Mouse (Mus musculus): ENCODE results near the gene Capzb. TPM values are rescaled to one million over a fixed set of nuclear protein-coding genes. Genes with fewer than 3 reads are reported as not detected.

Capzb gene
- total and polyA plus RNA-seq, 2 experiments from 2014 or later: 108 to 309 TPM

DNA sequence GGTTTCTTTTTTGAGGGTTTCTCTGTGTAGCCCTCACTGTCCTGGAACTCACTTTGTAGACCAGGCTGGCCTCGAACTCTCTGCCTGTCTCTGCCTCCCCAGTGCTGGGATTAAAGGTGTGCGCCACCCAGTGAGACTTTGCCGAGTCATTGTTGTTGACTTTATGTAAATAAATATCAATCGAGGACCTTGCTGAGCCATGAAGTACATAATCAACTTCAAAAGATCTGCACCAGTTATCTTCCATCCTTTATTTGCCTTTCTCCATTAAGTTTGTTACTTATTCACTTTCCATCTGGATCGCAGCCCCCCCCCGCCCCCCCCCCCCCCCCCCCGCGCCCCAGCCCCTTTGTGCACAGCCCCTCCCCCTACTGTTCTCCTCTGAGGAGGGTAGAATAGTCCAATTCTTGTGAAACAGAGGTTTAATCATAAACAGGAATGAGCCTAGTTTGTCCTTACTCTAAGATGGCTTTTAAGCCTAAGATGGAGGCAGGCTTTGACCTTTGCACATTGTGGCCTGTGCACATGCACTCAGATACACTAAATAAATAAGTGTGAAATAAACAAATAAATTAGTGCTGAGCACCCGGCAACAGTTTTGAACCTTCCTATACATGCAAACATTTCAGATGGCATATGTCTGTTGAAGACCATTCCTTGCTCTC lies 142.1 kb downstream of the Capzb start:
- Histone ChIP-seq H3K36me3 (ENCODE audit: insufficient read depth, low read length) (no peaks in the 10 kb centered on the region), H3K4me3 (ENCODE audit: low read depth, low read length) (no peak overlapping the region), H3K4me2 (ENCODE audit: low read depth, low read length, poor library complexity, severe bottlenecking) (no peak overlapping the region), H3K9ac (replicated peaks; ENCODE audit: low read length, poor library complexity, severe bottlenecking) (no peak overlapping the region), H3K4me1 (ENCODE audit: insufficient read depth, low read length) (no peaks in the 10 kb centered on the region), H3K9me3 (ENCODE audit: low read length) (no peaks in the 10 kb centered on the region), H3K27me3 (ENCODE audit: insufficient read depth, low read length) (peaks cover 5% of the 10 kb centered on the region; the same call in 1 of the 2 replicates), H3K27ac (ENCODE audit: low read depth, low read length) (no peak overlapping the region)
- DNase-seq (ENCODE audit: low spot score) (no peak), ATAC-seq (ENCODE audit: low FRiP score) (no peak)
- no peak for TF ChIP-seq CTCF (IDR thresholded peaks at IDR 0.05)
- 81% methylated on average over 6 of the region's 9 CpGs for WGBS

GRCm38 (mm10) chr4:139335507-139335906 lies 142.8 kb downstream of the Capzb start:
- Histone ChIP-seq H3K27me3 (ENCODE audit: insufficient read depth, low read length) (peaks cover 5% of the 10 kb centered on the region; the same call in 1 of the 2 replicates), H3K9me3 (ENCODE audit: low read length) (no peaks in the 10 kb centered on the region), H3K27ac (ENCODE audit: low read depth, low read length) (no peak overlapping the region), H3K4me1 (ENCODE audit: insufficient read depth, low read length) (no peaks in the 10 kb centered on the region), H3K4me3 (ENCODE audit: low read depth, low read length) (no peak overlapping the region), H3K4me2 (ENCODE audit: low read depth, low read length, poor library complexity, severe bottlenecking) (no peak overlapping the region), H3K36me3 (ENCODE audit: insufficient read depth, low read length) (no peaks in the 10 kb centered on the region), H3K9ac (replicated peaks; ENCODE audit: low read length, poor library complexity, severe bottlenecking) (no peak overlapping the region)
- WGBS: 68% methylated on average over 7 of the region's 7 CpGs
- DNase-seq (ENCODE audit: low spot score) (no peak), ATAC-seq (ENCODE audit: low FRiP score) (no peak)
- no peak for TF ChIP-seq CTCF (IDR thresholded peaks at IDR 0.05)

DNA sequence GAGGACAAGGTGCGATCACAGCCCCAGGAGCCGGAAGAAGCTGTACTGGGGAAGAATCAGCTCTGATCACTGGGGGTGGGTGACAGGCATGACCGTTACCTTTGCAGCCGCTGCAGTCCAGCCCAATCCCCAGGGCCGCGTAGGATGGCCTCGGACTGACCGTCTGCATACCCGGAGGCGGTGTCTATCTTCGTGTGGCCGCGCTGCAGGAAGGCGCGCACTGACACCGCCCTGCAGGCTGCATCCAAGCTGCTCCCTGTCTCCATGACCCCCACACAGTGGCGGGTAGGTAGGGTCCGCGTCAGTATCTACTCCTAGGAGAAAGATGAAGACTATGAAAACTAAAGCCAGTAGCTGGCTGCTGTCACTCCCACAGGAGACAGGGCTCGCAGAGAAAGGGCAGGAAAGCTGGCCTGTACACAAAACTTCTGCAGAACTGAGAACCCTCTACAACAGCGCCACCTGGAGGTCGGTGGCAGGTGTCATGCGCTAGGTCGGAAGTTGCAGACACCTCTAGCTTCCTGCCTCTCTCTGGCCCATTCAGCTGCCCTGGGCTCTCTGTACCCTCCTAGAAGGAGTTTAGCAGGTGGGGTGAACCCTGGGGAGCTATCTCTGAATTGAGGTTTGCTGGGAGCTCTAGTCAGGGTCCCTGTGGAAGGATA lies 144.3 kb downstream of the Capzb start:
- ATAC-seq (ENCODE audit: low FRiP score) (no peak), DNase-seq (ENCODE audit: low spot score) (peak; percentile 74)
- H3K27ac ChIP-seq (ENCODE audit: low read depth, low read length): no peak overlapping the region
- peak overlapping the region; percentile 29; the same call in 1 of the 2 replicates for H3K4me2 ChIP-seq (ENCODE audit: low read depth, low read length, poor library complexity, severe bottlenecking)
- H3K4me1 ChIP-seq (ENCODE audit: insufficient read depth, low read length): no peaks in the 10 kb centered on the region
- H3K27me3 ChIP-seq (ENCODE audit: insufficient read depth, low read length): peaks cover 5% of the 10 kb centered on the region; the same call in 1 of the 2 replicates
- peak; percentile 82 for TF ChIP-seq CTCF (IDR thresholded peaks at IDR 0.05)
- H3K36me3 ChIP-seq (ENCODE audit: insufficient read depth, low read length): no peaks in the 10 kb centered on the region
- H3K4me3 ChIP-seq (ENCODE audit: low read depth, low read length): no peak overlapping the region
- H3K9me3 ChIP-seq (ENCODE audit: low read length): no peaks in the 10 kb centered on the region
- H3K9ac ChIP-seq (replicated peaks; ENCODE audit: low read length, poor library complexity, severe bottlenecking): no peak overlapping the region
- 26% methylated on average over 24 of the region's 24 CpGs for WGBS

DNA sequence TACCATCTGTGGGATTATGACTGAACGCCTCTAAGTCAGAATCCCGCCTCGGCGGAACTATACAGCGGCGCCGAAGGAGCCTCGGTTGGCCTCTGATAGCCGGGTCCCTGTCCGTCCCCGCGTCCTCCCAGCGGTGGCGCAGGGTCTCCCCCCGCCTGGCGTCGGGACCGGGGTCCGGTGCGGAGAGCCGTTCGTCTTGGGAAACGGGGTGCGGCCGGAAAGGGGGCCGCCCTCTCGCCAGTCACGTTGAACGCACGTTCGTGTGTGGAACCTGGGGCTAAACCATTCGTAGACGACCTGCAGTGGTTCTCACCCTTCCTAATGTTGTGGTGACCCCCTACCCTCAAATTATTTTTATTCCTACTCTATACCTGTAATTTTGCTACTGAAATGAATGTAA lies 145.4 kb downstream of the Capzb start:
- Histone ChIP-seq H3K27ac (ENCODE audit: low read depth, low read length) (no peak overlapping the region), H3K4me1 (ENCODE audit: insufficient read depth, low read length) (no peaks in the 10 kb centered on the region), H3K4me3 (ENCODE audit: low read depth, low read length) (no peak overlapping the region), H3K9ac (replicated peaks; ENCODE audit: low read length, poor library complexity, severe bottlenecking) (no peak overlapping the region), H3K36me3 (ENCODE audit: insufficient read depth, low read length) (no peaks in the 10 kb centered on the region), H3K27me3 (ENCODE audit: insufficient read depth, low read length) (peaks cover 5% of the 10 kb centered on the region; the same call in 1 of the 2 replicates), H3K4me2 (ENCODE audit: low read depth, low read length, poor library complexity, severe bottlenecking) (no peak overlapping the region), H3K9me3 (ENCODE audit: low read length) (no peaks in the 10 kb centered on the region)
- no peak for TF ChIP-seq CTCF (IDR thresholded peaks at IDR 0.05)
- no peak for ATAC-seq (ENCODE audit: low FRiP score)
- no peak for DNase-seq (ENCODE audit: low spot score)
- 59% methylated on average over 33 of the region's 33 CpGs for WGBS

GRCm38 (mm10) chr4:139340835-139341234 lies 148.1 kb downstream of the Capzb start:
- Histone ChIP-seq H3K27me3 (ENCODE audit: insufficient read depth, low read length) (peaks cover 5% of the 10 kb centered on the region; the same call in 1 of the 2 replicates), H3K4me2 (ENCODE audit: low read depth, low read length, poor library complexity, severe bottlenecking) (no peak overlapping the region), H3K9ac (replicated peaks; ENCODE audit: low read length, poor library complexity, severe bottlenecking) (no peak overlapping the region), H3K4me3 (ENCODE audit: low read depth, low read length) (no peak overlapping the region), H3K27ac (ENCODE audit: low read depth, low read length) (no peak overlapping the region), H3K9me3 (ENCODE audit: low read length) (no peaks in the 10 kb centered on the region), H3K4me1 (ENCODE audit: insufficient read depth, low read length) (no peaks in the 10 kb centered on the region), H3K36me3 (ENCODE audit: insufficient read depth, low read length) (no peaks in the 10 kb centered on the region)
- 77% methylated on average over 4 of the region's 4 CpGs for WGBS
- no peak for DNase-seq (ENCODE audit: low spot score)
- ATAC-seq (ENCODE audit: low FRiP score): no peak
- TF ChIP-seq CTCF (IDR thresholded peaks at IDR 0.05): no peak

Small RNA genes within 50 kb of the gene (microRNA-seq; reads per million reads assigned to microRNA genes)
- gene Gm24245 (ENCODE audit: borderline number of aligned reads) (1.7 reads per million), gene Gm25732 (ENCODE audit: borderline number of aligned reads) (not detected)

Other genes with a start within 250 kb of the Capzb start
- not detected in 2 replicates for gene Rnf186, start 225.8 kb upstream of the Capzb start, total RNA-seq (2014; rRNA removed)
- not detected in 2 replicates for gene Rnf186, start 225.8 kb upstream of the Capzb start, polyA plus RNA-seq (2015; fragmentation: Nextera tagmentation; extraction: Ambion mirVana)
- gene Tmco4, start 220.0 kb upstream of the Capzb start, total RNA-seq (2014; rRNA removed): 1.9 and 2.9 TPM in 2 replicates
- gene Tmco4, start 220.0 kb upstream of the Capzb start, polyA plus RNA-seq (2015; fragmentation: Nextera tagmentation; extraction: Ambion mirVana): 1.1 and 1.3 TPM in 2 replicates
- 4.2 and 5.9 TPM in 2 replicates for gene Htr6, start 117.3 kb upstream of the Capzb start, total RNA-seq (2014; rRNA removed)
- 1.0 and 1.1 TPM in 2 replicates for gene Htr6, start 117.3 kb upstream of the Capzb start, polyA plus RNA-seq (2015; fragmentation: Nextera tagmentation; extraction: Ambion mirVana)
- 60.7 and 62.2 TPM in 2 replicates for gene Nbl1, start 99.9 kb upstream of the Capzb start, total RNA-seq (2014; rRNA removed)
- gene Nbl1, start 99.9 kb upstream of the Capzb start, polyA plus RNA-seq (2015; fragmentation: Nextera tagmentation; extraction: Ambion mirVana): 53.4 and 55.7 TPM in 2 replicates
- 21.9 and 31.0 TPM in 2 replicates for gene Minos1, start 61.8 kb upstream of the Capzb start, total RNA-seq (2014; rRNA removed)
- 377 and 397 TPM in 2 replicates for gene Minos1, start 61.8 kb upstream of the Capzb start, polyA plus RNA-seq (2015; fragmentation: Nextera tagmentation; extraction: Ambion mirVana)
- 19.3 and 26.5 TPM in 2 replicates for gene Pqlc2, start 117.8 kb downstream of the Capzb start, total RNA-seq (2014; rRNA removed)
- gene Pqlc2, start 117.8 kb downstream of the Capzb start, polyA plus RNA-seq (2015; fragmentation: Nextera tagmentation; extraction: Ambion mirVana): 10.9 and 15.2 TPM in 2 replicates
- 45.0 and 65.4 TPM in 2 replicates for gene Akr7a5, start 117.8 kb downstream of the Capzb start, total RNA-seq (2014; rRNA removed)
- 64.4 and 65.6 TPM in 2 replicates for gene Akr7a5, start 117.8 kb downstream of the Capzb start, polyA plus RNA-seq (2015; fragmentation: Nextera tagmentation; extraction: Ambion mirVana)
- 32.0 and 36.1 TPM in 2 replicates for gene Mrto4, start 159.7 kb downstream of the Capzb start, total RNA-seq (2014; rRNA removed)
- 68.3 and 75.0 TPM in 2 replicates for gene Mrto4, start 159.7 kb downstream of the Capzb start, polyA plus RNA-seq (2015; fragmentation: Nextera tagmentation; extraction: Ambion mirVana)
- gene Emc1, start 159.7 kb downstream of the Capzb start, total RNA-seq (2014; rRNA removed): 70.3 and 78.3 TPM in 2 replicates
- gene Emc1, start 159.7 kb downstream of the Capzb start, polyA plus RNA-seq (2015; fragmentation: Nextera tagmentation; extraction: Ambion mirVana): 49.3 and 50.3 TPM in 2 replicates
- gene Ubr4, start 159.7 kb downstream of the Capzb start, total RNA-seq (2014; rRNA removed): 164 and 176 TPM in 2 replicates
- gene Ubr4, start 159.7 kb downstream of the Capzb start, polyA plus RNA-seq (2015; fragmentation: Nextera tagmentation; extraction: Ambion mirVana): 59.8 and 63.6 TPM in 2 replicates

Measured in midbrain, postnatal 0 days (tissue).